Mouse (Mus musculus): Measurements from ENCODE around the gene Gprc5c. TPM values are rescaled to one million over a fixed set of nuclear protein-coding genes. Genes with fewer than 3 reads are reported as not detected.

The Gprc5c gene
- total and polyA plus RNA-seq, 3 experiments = not detected

GRCm38 (mm10) chr11:114884380-114885100, 33.6 kb downstream of the Gprc5c start:
- no peak for TF ChIP-seq SIN3A (IDR thresholded peaks at IDR 0.05; ENCODE audit: low read length)
- no peak for TF ChIP-seq MYC (IDR thresholded peaks at IDR 0.05; ENCODE audit: low read depth, low read length)
- no peak for TF ChIP-seq IRF4 (IDR thresholded peaks at IDR 0.05; ENCODE audit: low read depth, low read length)
- no peak for TF ChIP-seq JUN (IDR thresholded peaks at IDR 0.05; ENCODE audit: insufficient read depth, low read depth, low read length)
- no peak for TF ChIP-seq POLR2A (IDR thresholded peaks at IDR 0.05; ENCODE audit: low read depth, low read length)
- TF ChIP-seq CHD1 (IDR thresholded peaks at IDR 0.05; ENCODE audit: low read depth, low read length) = no peak
- no peak for TF ChIP-seq RCOR1 (conservative IDR thresholded peaks at IDR 0.05; ENCODE audit: low read depth, low read length)
- Histone ChIP-seq H3K9me3 (replicated peaks; ENCODE audit: low read length) (peaks cover 3% of the 10 kb centered on the region), H3K27ac (ENCODE audit: insufficient read depth, low read depth) (no peak overlapping the region), H3K9ac (ENCODE audit: insufficient read depth, low read depth) (no peak overlapping the region), H3K27me3 (replicated peaks) (peaks cover 20% of the 10 kb centered on the region), H3K36me3 (replicated peaks in 1 of 2; ENCODE audit: control insufficient read depth in 1 of 2, insufficient read depth in 1 of 2, low read length in 1 of 2) (no peaks in the 10 kb centered on the region), H3K79me2 (replicated peaks; ENCODE audit: control insufficient read depth, extremely low read depth, insufficient read depth, poor library complexity, severe bottlenecking) (no peaks in the 10 kb centered on the region), H3K4me3 (replicated peaks in 1 of 3; ENCODE audit: low read depth in 2 of 3, low read length in 2 of 3, poor library complexity in 1 of 3) (no peak overlapping the region), H3K4me2 (ENCODE audit: insufficient read depth, low read depth, poor library complexity, severe bottlenecking) (no peak overlapping the region), H3K4me1 (ENCODE audit: control insufficient read depth in 1 of 2, insufficient read depth in 2 of 2) (peaks cover 17 to 52% of the 10 kb centered on the region in 2 experiments)
- in situ Hi-C loops (cut with MboI; ENCODE audit: low pct_ligation_motif_present, low pct_unique_long_range_greater_than_20kb, low sequenced_read_pairs) = no loop called here
- dilution Hi-C loops (cut with MboI; ENCODE audit: extremely low pct_ligation_motif_present, extremely low pct_unique_long_range_greater_than_20kb, low sequenced_read_pairs) = no loop called here
- DNase-seq (ENCODE audit: extremely low read depth) = no peak

GRCm38 (mm10) chr11:114889991-114890518, 39.1 kb downstream of the Gprc5c start, which contains the start of gene Cd300a:
Gene Cd300a, plus strand, starts transcription at chr11:114890041.
- TF ChIP-seq IRF4 (IDR thresholded peaks at IDR 0.05; ENCODE audit: low read depth, low read length) = peak; percentile 61; the same call in 1 of the 2 replicates
- TF ChIP-seq ZMIZ1 (IDR thresholded peaks at IDR 0.05; ENCODE audit: low read depth, low read length) = no peak
- H3K27me3 ChIP-seq (replicated peaks) = peaks cover 20% of the 10 kb centered on the region
- H3K9ac ChIP-seq (ENCODE audit: insufficient read depth, low read depth) = no peak within 1 kb of the TSS; the same call in 1 of the 2 replicates
- dilution Hi-C loops (cut with MboI; ENCODE audit: extremely low pct_ligation_motif_present, extremely low pct_unique_long_range_greater_than_20kb, low sequenced_read_pairs) = no loop called here
- no peak within 1 kb of the TSS for H3K27ac ChIP-seq (ENCODE audit: insufficient read depth, low read depth)
- peak within 1 kb of the TSS; percentile 53 for H3K4me2 ChIP-seq (ENCODE audit: insufficient read depth, low read depth, poor library complexity, severe bottlenecking)
- DNase-seq (ENCODE audit: extremely low read depth) = no peak
- peak within 1 kb of the TSS; percentile 8 to 27 (median 17) for H3K4me3 ChIP-seq (replicated peaks in 1 of 3; ENCODE audit: low read depth in 2 of 3, low read length in 2 of 3, poor library complexity in 1 of 3)
- peaks cover 5 to 20% of the 10 kb centered on the region in 2 experiments for H3K4me1 ChIP-seq (ENCODE audit: control insufficient read depth in 1 of 2, insufficient read depth in 2 of 2)
- no peaks in the 10 kb centered on the region for H3K79me2 ChIP-seq (replicated peaks; ENCODE audit: control insufficient read depth, extremely low read depth, insufficient read depth, poor library complexity, severe bottlenecking)
- in situ Hi-C loops (cut with MboI; ENCODE audit: low pct_ligation_motif_present, low pct_unique_long_range_greater_than_20kb, low sequenced_read_pairs) = no loop called here
- peaks cover 3% of the 10 kb centered on the region for H3K9me3 ChIP-seq (replicated peaks; ENCODE audit: low read length)
- peaks cover 0 to 3% of the 10 kb centered on the region in 2 experiments for H3K36me3 ChIP-seq (replicated peaks in 1 of 2; ENCODE audit: control insufficient read depth in 1 of 2, insufficient read depth in 1 of 2, low read length in 1 of 2)

- dilution Hi-C loops (cut with MboI; ENCODE audit: extremely low pct_ligation_motif_present, extremely low pct_unique_long_range_greater_than_20kb, low sequenced_read_pairs) = no loop called here
- no peak overlapping the region; the same call in 1 of the 2 replicates for H3K9ac ChIP-seq (ENCODE audit: insufficient read depth, low read depth)
- peak overlapping the region; percentile 53 for H3K4me2 ChIP-seq (ENCODE audit: insufficient read depth, low read depth, poor library complexity, severe bottlenecking)
- H3K27me3 ChIP-seq (replicated peaks) = peaks cover 20% of the 10 kb centered on the region
- TF ChIP-seq HCFC1 (IDR thresholded peaks at IDR 0.05; ENCODE audit: low read depth, low read length) (no peak), ZMIZ1 (IDR thresholded peaks at IDR 0.05; ENCODE audit: low read depth, low read length) (no peak), IRF4 (IDR thresholded peaks at IDR 0.05; ENCODE audit: low read depth, low read length) (peak; percentile 19; the same call in 1 of the 2 replicates), BHLHE40 (IDR thresholded peaks at IDR 0.05; ENCODE audit: low read depth, low read length) (peak; percentile 79), POLR2A (IDR thresholded peaks at IDR 0.05; ENCODE audit: low read depth, low read length) (no peak), USF2 (conservative IDR thresholded peaks at IDR 0.05; ENCODE audit: low read depth, low read length) (no peak), EP300 (IDR thresholded peaks at IDR 0.05; ENCODE audit: low read length) (no peak), CTCF (conservative IDR thresholded peaks at IDR 0.05 in 1 of 2, IDR thresholded peaks at IDR 0.05 in 1 of 2; ENCODE audit: low read depth in 2 of 2, low read length in 2 of 2) (no peak), ZNF384 (IDR thresholded peaks at IDR 0.05; ENCODE audit: low read depth, low read length) (no peak), RCOR1 (conservative IDR thresholded peaks at IDR 0.05; ENCODE audit: low read depth, low read length) (no peak), TBP (conservative IDR thresholded peaks at IDR 0.05; ENCODE audit: low read depth, low read length) (no peak)
- H3K9me3 ChIP-seq (replicated peaks; ENCODE audit: low read length) = peaks cover 8% of the 10 kb centered on the region
- peaks cover 0 to 3% of the 10 kb centered on the region in 2 experiments for H3K36me3 ChIP-seq (replicated peaks in 1 of 2; ENCODE audit: control insufficient read depth in 1 of 2, insufficient read depth in 1 of 2, low read length in 1 of 2)
- H3K4me1 ChIP-seq (ENCODE audit: control insufficient read depth in 1 of 2, insufficient read depth in 2 of 2) = peaks cover 5 to 20% of the 10 kb centered on the region in 2 experiments
- DNase-seq (ENCODE audit: extremely low read depth) = no peak
- no peak overlapping the region for H3K27ac ChIP-seq (ENCODE audit: insufficient read depth, low read depth)
- no peaks in the 10 kb centered on the region for H3K79me2 ChIP-seq (replicated peaks; ENCODE audit: control insufficient read depth, extremely low read depth, insufficient read depth, poor library complexity, severe bottlenecking)
- H3K4me3 ChIP-seq (replicated peaks in 1 of 3; ENCODE audit: low read depth in 2 of 3, low read length in 2 of 3, poor library complexity in 1 of 3) = peak overlapping the region in 2 of 3 experiments; percentile 17 to 27
- in situ Hi-C loops (cut with MboI; ENCODE audit: low pct_ligation_motif_present, low pct_unique_long_range_greater_than_20kb, low sequenced_read_pairs) = no loop called here
Observed at GRCm38 (mm10) chr11:114890542-114890941, 39.6 kb downstream of the Gprc5c start.
